Mouse (Mus musculus): ENCODE measurements around the gene 2010111I01Rik.

DNA sequence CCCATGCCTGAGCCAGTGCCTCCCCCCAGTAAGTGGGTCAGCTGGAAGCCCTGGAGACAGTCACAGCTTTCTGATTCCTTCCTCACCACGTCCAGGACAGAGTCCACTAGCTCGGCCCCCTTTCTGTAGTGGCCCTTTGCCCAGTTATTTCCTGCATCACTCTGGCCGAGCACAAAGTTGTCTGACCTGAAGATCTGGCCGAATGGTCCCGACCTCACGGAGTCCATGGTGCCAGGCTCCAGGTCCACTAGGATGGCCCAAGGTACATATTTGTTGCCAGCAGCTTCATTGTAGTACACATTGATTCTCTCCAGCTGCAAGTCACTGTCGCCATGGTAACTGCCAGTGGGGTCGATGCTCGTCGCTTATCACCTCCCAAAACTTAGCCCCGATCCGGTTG lies 3.5 kb downstream of the 2010111I01Rik start:
- TF ChIP-seq CTCF (IDR thresholded peaks at IDR 0.05; ENCODE audit: low read depth, low read length) (no peak), POLR2A (IDR thresholded peaks at IDR 0.05; ENCODE audit: borderline replicate concordance, low read depth, low read length) (no peak)

All from bone marrow macrophage, adult 2 months (primary cell).